Mouse (Mus musculus): ENCODE data around the gene Mvb12a. TPM values are rescaled to one million over a fixed set of nuclear protein-coding genes. Genes with fewer than 3 reads are reported as not detected.
"Not testable (repeated sequence)": the region's sequence is repeated elsewhere in the genome, so short reads cannot be mapped to it uniquely, and the experiment has no call there.

Mvb12a gene
- polyA plus RNA-seq, 1 experiment, result 251 TPM

DNA sequence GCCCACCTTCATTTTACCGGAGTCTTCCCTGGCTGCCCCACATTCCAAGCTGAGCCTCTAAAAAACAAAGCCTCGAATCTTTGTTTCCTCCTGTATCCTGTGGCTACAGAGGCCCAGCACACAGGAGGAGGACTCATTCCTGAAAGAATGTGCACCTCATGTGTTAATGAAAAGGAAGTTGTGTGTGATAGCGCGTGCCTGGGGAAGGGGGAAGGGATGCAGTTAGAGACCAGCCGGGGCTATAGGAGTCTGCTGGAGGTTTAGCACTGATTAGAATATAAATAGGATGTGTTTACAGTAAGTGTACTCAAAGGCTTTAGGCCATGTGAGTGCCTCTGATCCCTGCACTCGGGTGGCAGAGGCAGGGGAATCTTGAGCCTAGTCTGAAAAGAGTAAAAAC, 16.4 kb upstream of the Mvb12a start:
- H3K4me3 ChIP-seq (ENCODE audit: low read depth, low read length), result no peak overlapping the region
- TF ChIP-seq POLR2A (IDR thresholded peaks at IDR 0.05; ENCODE audit: low read depth, low read length) (no peak), CTCF (IDR thresholded peaks at IDR 0.05; ENCODE audit: extremely low read depth, insufficient read length, insufficient replicate concordance, low read depth, low read length) (no peak)
- no peaks in the 10 kb centered on the region for H3K36me3 ChIP-seq (ENCODE audit: control insufficient read depth, insufficient read depth, low read length)
- 36% methylated on average over 6 of the region's 6 CpGs for WGBS
- H3K27ac ChIP-seq (ENCODE audit: insufficient read depth, low read depth, low read length), result no peak overlapping the region
- H3K4me1 ChIP-seq (ENCODE audit: control insufficient read depth, insufficient read depth, insufficient read length, low read length), result peaks cover 2% of the 10 kb centered on the region; the same call in 1 of the 2 replicates
- peaks cover 20% of the 10 kb centered on the region for H3K27me3 ChIP-seq (ENCODE audit: control insufficient read depth, insufficient read depth, low read length)

GRCm38 (mm10) chr8:71527162-71527870, 15.4 kb upstream of the Mvb12a start:
- Histone ChIP-seq H3K36me3 (ENCODE audit: control insufficient read depth, insufficient read depth, low read length) (no peaks in the 10 kb centered on the region), H3K27me3 (ENCODE audit: control insufficient read depth, insufficient read depth, low read length) (peaks cover 20% of the 10 kb centered on the region), H3K4me1 (ENCODE audit: control insufficient read depth, insufficient read depth, insufficient read length, low read length) (peaks cover 2% of the 10 kb centered on the region; the same call in 1 of the 2 replicates), H3K27ac (ENCODE audit: insufficient read depth, low read depth, low read length) (no peak overlapping the region), H3K4me3 (ENCODE audit: low read depth, low read length) (no peak overlapping the region)
- TF ChIP-seq POLR2A (IDR thresholded peaks at IDR 0.05; ENCODE audit: low read depth, low read length) (no peak), CTCF (IDR thresholded peaks at IDR 0.05; ENCODE audit: extremely low read depth, insufficient read length, insufficient replicate concordance, low read depth, low read length) (no peak)
- 59% methylated on average over 3 of the region's 3 CpGs for WGBS

DNA sequence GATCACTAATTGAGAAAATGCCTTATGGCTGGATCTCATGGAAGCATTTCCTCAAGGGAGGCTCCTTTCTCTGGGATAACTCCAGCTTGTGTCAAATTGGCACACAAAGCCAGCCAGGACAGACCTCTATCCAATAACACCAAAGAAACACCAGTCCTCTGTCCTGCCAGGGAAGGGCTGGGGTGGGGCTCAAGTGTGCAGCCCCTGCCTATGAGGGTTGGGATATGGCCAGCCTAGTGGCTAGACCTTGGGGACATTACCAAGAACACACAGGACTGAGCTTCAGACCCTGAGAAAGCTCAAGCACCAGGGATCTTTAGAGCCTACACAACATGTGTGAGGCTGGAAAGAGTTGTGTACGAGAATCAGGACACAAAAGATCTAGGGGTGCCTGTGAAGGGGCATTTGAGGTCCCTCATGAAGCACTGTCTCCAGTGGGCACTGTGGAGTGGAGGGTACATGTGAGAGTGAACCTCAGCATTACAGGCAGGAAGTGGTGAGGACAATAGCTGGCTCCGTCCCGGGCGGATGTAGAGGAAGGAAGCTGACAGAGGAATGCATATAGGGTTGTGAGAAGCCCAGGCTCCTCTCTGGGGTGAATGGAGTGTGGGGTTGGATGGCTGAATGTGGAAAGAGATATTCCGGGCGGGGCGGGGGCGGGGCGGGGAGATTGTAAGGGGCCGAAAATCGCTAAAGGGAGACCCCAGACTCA, 14.2 kb upstream of the Mvb12a start:
- H3K27ac ChIP-seq (ENCODE audit: insufficient read depth, low read depth, low read length), result peak overlapping the region; percentile 20; the same call in 1 of the 2 replicates
- no peak overlapping the region for H3K4me3 ChIP-seq (ENCODE audit: low read depth, low read length)
- H3K4me1 ChIP-seq (ENCODE audit: control insufficient read depth, insufficient read depth, insufficient read length, low read length), result peaks cover 2% of the 10 kb centered on the region; the same call in 1 of the 2 replicates
- H3K27me3 ChIP-seq (ENCODE audit: control insufficient read depth, insufficient read depth, low read length), result peaks cover 20% of the 10 kb centered on the region
- 68% methylated on average over 11 of the region's 11 CpGs for WGBS
- TF ChIP-seq CTCF (IDR thresholded peaks at IDR 0.05; ENCODE audit: extremely low read depth, insufficient read length, insufficient replicate concordance, low read depth, low read length), result no peak
- no peak for TF ChIP-seq POLR2A (IDR thresholded peaks at IDR 0.05; ENCODE audit: low read depth, low read length)
- H3K36me3 ChIP-seq (ENCODE audit: control insufficient read depth, insufficient read depth, low read length), result no peaks in the 10 kb centered on the region

DNA sequence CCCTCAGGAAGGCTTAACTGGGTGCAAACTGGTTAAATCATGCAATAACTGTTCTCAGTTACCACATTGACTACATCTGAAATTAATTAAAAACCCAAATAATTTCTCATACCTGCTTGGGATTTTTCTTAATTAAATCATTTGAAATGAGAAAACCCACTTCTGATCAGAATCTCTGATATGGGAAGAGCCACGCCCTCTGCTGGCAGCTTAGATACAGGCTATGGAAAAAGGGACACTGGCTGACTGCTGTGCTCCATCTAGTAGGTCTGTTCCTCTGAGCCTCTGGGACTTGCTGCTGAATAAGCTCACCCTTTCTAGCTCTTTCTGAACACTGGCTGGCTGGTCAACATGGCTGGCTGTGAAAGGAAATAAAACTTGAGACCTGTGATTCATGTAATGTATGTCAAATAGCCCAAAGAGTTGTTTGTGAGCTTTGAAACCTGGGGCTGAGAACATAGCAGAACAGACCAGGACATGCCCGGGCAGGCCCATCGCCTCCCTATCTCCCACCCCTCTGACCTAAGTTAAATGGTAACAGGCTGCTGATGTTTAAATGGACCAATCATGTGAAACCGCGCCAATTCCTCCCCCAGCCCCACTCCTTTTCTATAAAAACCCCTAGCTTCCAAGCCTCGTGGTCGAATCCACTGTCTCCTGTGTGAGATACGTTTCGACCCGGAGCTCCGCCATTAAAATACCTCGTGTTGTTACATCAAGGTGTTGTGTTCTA, 11.8 kb upstream of the Mvb12a start:
- 73% methylated on average over 8 of the region's 12 CpGs for WGBS

GRCm38 (mm10) chr8:71534263-71534810, 8.4 kb upstream of the Mvb12a start:
- Histone ChIP-seq H3K36me3 (ENCODE audit: control insufficient read depth, insufficient read depth, low read length) (no peaks in the 10 kb centered on the region), H3K27ac (ENCODE audit: insufficient read depth, low read depth, low read length) (no peak overlapping the region), H3K27me3 (ENCODE audit: control insufficient read depth, insufficient read depth, low read length) (no peaks in the 10 kb centered on the region), H3K4me1 (ENCODE audit: control insufficient read depth, insufficient read depth, insufficient read length, low read length) (peaks cover 8% of the 10 kb centered on the region), H3K4me3 (ENCODE audit: low read depth, low read length) (no peak overlapping the region)
- TF ChIP-seq CTCF (IDR thresholded peaks at IDR 0.05; ENCODE audit: extremely low read depth, insufficient read length, insufficient replicate concordance, low read depth, low read length), result no peak
- no peak for TF ChIP-seq POLR2A (IDR thresholded peaks at IDR 0.05; ENCODE audit: low read depth, low read length)
- WGBS, result 57% methylated on average over 3 of the region's 3 CpGs

More for the DNA sequence above, 11.8 kb upstream of the Mvb12a start:
- not testable (repeated sequence) for H3K4me3 ChIP-seq (ENCODE audit: low read depth, low read length); H3K27ac ChIP-seq (ENCODE audit: insufficient read depth, low read depth, low read length); H3K27me3 ChIP-seq (ENCODE audit: control insufficient read depth, insufficient read depth, low read length); H3K4me1 ChIP-seq (ENCODE audit: control insufficient read depth, insufficient read depth, insufficient read length, low read length); H3K36me3 ChIP-seq (ENCODE audit: control insufficient read depth, insufficient read depth, low read length)
- peak; percentile 33; the same call in 1 of the 2 replicates for TF ChIP-seq CTCF (IDR thresholded peaks at IDR 0.05; ENCODE audit: extremely low read depth, insufficient read length, insufficient replicate concordance, low read depth, low read length)

DNA sequence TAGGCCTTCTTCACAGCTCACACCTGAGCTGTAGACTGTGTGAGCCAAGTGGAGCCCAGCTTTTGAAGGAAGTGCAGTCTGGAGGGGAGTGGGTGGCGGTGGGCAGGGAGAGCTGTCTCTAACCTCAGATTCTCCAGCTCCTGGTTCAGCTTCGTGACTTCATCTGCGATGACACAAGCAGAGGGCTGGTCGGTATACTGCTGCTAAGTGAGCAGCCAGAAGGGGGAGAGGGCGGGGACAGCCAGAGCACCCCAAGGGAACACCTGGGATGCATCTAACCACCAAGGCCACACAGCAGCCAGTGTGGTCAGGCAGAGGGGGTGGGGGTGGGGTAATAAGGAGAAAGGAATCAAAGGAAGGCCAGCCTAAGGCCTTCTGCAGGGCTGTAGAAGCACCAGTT, 7.1 kb upstream of the Mvb12a start:
- Histone ChIP-seq H3K27ac (ENCODE audit: insufficient read depth, low read depth, low read length) (no peak overlapping the region), H3K27me3 (ENCODE audit: control insufficient read depth, insufficient read depth, low read length) (no peaks in the 10 kb centered on the region), H3K4me3 (ENCODE audit: low read depth, low read length) (peak overlapping the region; percentile 11), H3K36me3 (ENCODE audit: control insufficient read depth, insufficient read depth, low read length) (no peaks in the 10 kb centered on the region), H3K4me1 (ENCODE audit: control insufficient read depth, insufficient read depth, insufficient read length, low read length) (peaks cover 8% of the 10 kb centered on the region)
- TF ChIP-seq CTCF (IDR thresholded peaks at IDR 0.05; ENCODE audit: extremely low read depth, insufficient read length, insufficient replicate concordance, low read depth, low read length), result no peak
- TF ChIP-seq POLR2A (IDR thresholded peaks at IDR 0.05; ENCODE audit: low read depth, low read length), result no peak
- 82% methylated on average over 5 of the region's 5 CpGs for whole genome bisulfite sequencing
